Mouse (Mus musculus): ENCODE measurements around the gene Gm14444. TPM values are rescaled to one million over a fixed set of nuclear protein-coding genes. Genes with fewer than 3 reads are reported as not detected.

Gene Gm14444
- total RNA-seq (2023), result not detected

GRCm38 (mm10) chr2:175010022-175010421 lies at the start of gene Gm14444:
Gene Gm14444 (plus strand): TSS chr2:175010241.

GRCm38 (mm10) chr2:175067681-175068261 lies 57.7 kb downstream of the Gm14444 start, which contains the start of gene Gm14393:
Gene Gm14393 (minus strand): TSS chr2:175067781.

Other genes starting within 250 kb of the Gm14444 start
- not detected for gene Edn3, start 249.6 kb upstream of the Gm14444 start, total RNA-seq (2023)
- not detected for gene Gm14393, start 57.5 kb downstream of the Gm14444 start, total RNA-seq (2023)
- gene Gm14399, start 131.8 kb downstream of the Gm14444 start, total RNA-seq (2023), result 2.9 TPM
- not detected for gene Gm14443, start 165.6 kb downstream of the Gm14444 start, total RNA-seq (2023)
- 12.4 TPM for gene Gm14391, start 196.7 kb downstream of the Gm14444 start, total RNA-seq (2023)

Measured in CD4-positive naive resting alpha-beta T cell, adult 76 days (primary cell).